Mouse (Mus musculus) midbrain, embryonic 15.5 days (tissue): Measurements from ENCODE around the gene Resf1. TPM values are rescaled to one million over a fixed set of nuclear protein-coding genes. Genes with fewer than 3 reads are reported as not detected.
"Not testable (repeated sequence)": the region's sequence is repeated elsewhere in the genome, so short reads cannot be mapped to it uniquely, and the experiment has no call there.

ENCODE experiments used
- ATAC-seq: fragments of 200-750 bp; cut with Nextera tagmentation; replicated peaks from 2 replicates; pipeline ENCODE4 v1.8.0; 2017; ENCODE audit warnings: moderate TSS enrichment
- H3K27ac ChIP-seq: fragments of 300-500 bp; sonication (generic); 2 replicates; pipeline ENCODE4 v1.5.1; 2015; ENCODE audit warnings: mild to moderate bottlenecking, inconsistent platforms
- H3K27me3 ChIP-seq: fragments of 300-500 bp; sonication (generic); replicated peaks from 2 replicates; pipeline ENCODE4 v1.6.1; 2015; ENCODE audit warnings: inconsistent platforms
- H3K36me3 ChIP-seq: fragments of 300-500 bp; sonication (generic); replicated peaks from 2 replicates; pipeline ENCODE4 v1.6.1; 2015; ENCODE audit warnings: inconsistent platforms
- H3K4me1 ChIP-seq: fragments of 300-500 bp; sonication (generic); 2 replicates; pipeline ENCODE4 v1.6.1; 2015; ENCODE audit warnings: inconsistent platforms
- H3K4me2 ChIP-seq: fragments of 300-500 bp; sonication (generic); 2 replicates; pipeline ENCODE4 v1.6.1; 2015; ENCODE audit warnings: inconsistent platforms, mild to moderate bottlenecking, moderate library complexity
- H3K4me3 ChIP-seq: fragments of 300-500 bp; sonication (generic); 2 replicates; pipeline ENCODE4 v1.5.1; 2015; ENCODE audit warnings: mild to moderate bottlenecking, inconsistent platforms
- H3K9ac ChIP-seq: fragments of 300-500 bp; sonication (generic); 2 replicates; pipeline ENCODE4 v1.6.1; 2015; ENCODE audit warnings: mild to moderate bottlenecking, inconsistent platforms
- H3K9me3 ChIP-seq: fragments of 300-500 bp; sonication (generic); 2 replicates; pipeline ENCODE4 v1.6.1; 2016; ENCODE audit warnings: inconsistent platforms
- WGBS: fragments of 180-500 bp; shearing (Covaris S2); methylation state at CpG from one replicate; pipeline ENCODE4 v1.1.7; 2015; ENCODE audit warnings: mixed read lengths; 5-methylcytosine and 5-hydroxymethylcytosine counted together
- polyA plus RNA-seq: library from polyadenylated mRNA; unstranded; fragments of >200 nt; fragmentation: Nextera tagmentation; extraction: Ambion mirVana; gene quantifications from 2 replicates; pipeline ENCODE4 v1.2.1, GENCODE M21; 2015

The Resf1 gene
- polyA plus RNA-seq, 1 experiment from 2014 or later, result 34.8 TPM

GRCm38 (mm10) chr6:149354826-149355495 is 45.7 kb downstream of the Resf1 start:
- H3K9ac ChIP-seq, result no peak overlapping the region
- H3K4me1 ChIP-seq, result no peaks in the 10 kb centered on the region
- H3K27ac ChIP-seq, result no peak overlapping the region
- no peak overlapping the region for H3K4me2 ChIP-seq
- no peaks in the 10 kb centered on the region for H3K36me3 ChIP-seq
- no peaks in the 10 kb centered on the region for H3K27me3 ChIP-seq
- ATAC-seq, result no peak
- H3K9me3 ChIP-seq, result no peaks in the 10 kb centered on the region
- H3K4me3 ChIP-seq, result no peak overlapping the region
- WGBS, result 44% methylated on average over 4 of the region's 4 CpGs

- H3K4me1 ChIP-seq, H3K9me3 ChIP-seq, H3K27me3 ChIP-seq, H3K9ac ChIP-seq, H3K36me3 ChIP-seq, H3K4me3 ChIP-seq, H3K27ac ChIP-seq, H3K4me2 ChIP-seq, ATAC-seq: not testable (repeated sequence)
- WGBS, result 96% methylated on average over 4 of the region's 4 CpGs
Measured at GRCm38 (mm10) chr6:149355799-149356198, 46.6 kb downstream of the Resf1 start.

GRCm38 (mm10) chr6:149357155-149357554 is 47.9 kb downstream of the Resf1 start:
- no peak overlapping the region for H3K9ac ChIP-seq
- H3K4me3 ChIP-seq, result no peak overlapping the region
- H3K9me3 ChIP-seq, result no peaks in the 10 kb centered on the region
- no peak overlapping the region for H3K4me2 ChIP-seq
- ATAC-seq, result no peak
- no peaks in the 10 kb centered on the region for H3K4me1 ChIP-seq
- H3K27me3 ChIP-seq, result no peaks in the 10 kb centered on the region
- H3K27ac ChIP-seq, result no peak overlapping the region
- H3K36me3 ChIP-seq, result no peaks in the 10 kb centered on the region

- not testable (repeated sequence) for H3K4me3 ChIP-seq, H3K4me2 ChIP-seq, H3K4me1 ChIP-seq, H3K9me3 ChIP-seq, H3K36me3 ChIP-seq, H3K27ac ChIP-seq, H3K9ac ChIP-seq, H3K27me3 ChIP-seq, ATAC-seq
- 96% methylated on average over 19 of the region's 20 CpGs for WGBS
Measured at GRCm38 (mm10) chr6:149362533-149362932, 53.3 kb downstream of the Resf1 start.

- not testable (repeated sequence) for ATAC-seq, H3K4me1 ChIP-seq, H3K36me3 ChIP-seq, H3K4me2 ChIP-seq, H3K9ac ChIP-seq, H3K9me3 ChIP-seq, H3K27me3 ChIP-seq, H3K27ac ChIP-seq, H3K4me3 ChIP-seq
- WGBS, result 84% methylated on average over 2 of the region's 2 CpGs
Measured at GRCm38 (mm10) chr6:149365975-149366374, 56.8 kb downstream of the Resf1 start.

- ATAC-seq, result no peak
- H3K4me2 ChIP-seq, result no peak overlapping the region
- no peaks in the 10 kb centered on the region for H3K36me3 ChIP-seq
- no peaks in the 10 kb centered on the region for H3K9me3 ChIP-seq
- no peak overlapping the region for H3K9ac ChIP-seq
- WGBS, result 94% methylated on average over 2 of the region's 2 CpGs
- no peak overlapping the region for H3K27ac ChIP-seq
- no peak overlapping the region for H3K4me3 ChIP-seq
- H3K4me1 ChIP-seq, result no peaks in the 10 kb centered on the region
- no peaks in the 10 kb centered on the region for H3K27me3 ChIP-seq
Measured at GRCm38 (mm10) chr6:149366403-149366802, 57.2 kb downstream of the Resf1 start.

- Histone ChIP-seq H3K9me3 (no peaks in the 10 kb centered on the region), H3K27me3 (no peaks in the 10 kb centered on the region), H3K4me1 (no peaks in the 10 kb centered on the region), H3K36me3 (no peaks in the 10 kb centered on the region), H3K9ac (no peak overlapping the region), H3K4me2 (no peak overlapping the region), H3K4me3 (no peak overlapping the region), H3K27ac (no peak overlapping the region)
- 62% methylated on average over 2 of the region's 2 CpGs for WGBS
- no peak for ATAC-seq
Measured at GRCm38 (mm10) chr6:149374986-149375457, 65.8 kb downstream of the Resf1 start.

- Histone ChIP-seq H3K9me3 (no peaks in the 10 kb centered on the region), H3K4me1 (no peaks in the 10 kb centered on the region), H3K27ac (no peak overlapping the region), H3K4me3 (no peak overlapping the region), H3K36me3 (no peaks in the 10 kb centered on the region), H3K4me2 (no peak overlapping the region), H3K9ac (no peak overlapping the region), H3K27me3 (no peaks in the 10 kb centered on the region)
- 85% methylated on average over 2 of the region's 2 CpGs for WGBS
- no peak for ATAC-seq
Measured at GRCm38 (mm10) chr6:149383531-149383930, 74.3 kb downstream of the Resf1 start.

Other genes starting within 250 kb of the Resf1 start
- 13.8 and 16.3 TPM in 2 replicates for gene Dennd5b, start 207.7 kb upstream of the Resf1 start, polyA plus RNA-seq
- gene Gm10203, start 179.2 kb upstream of the Resf1 start, polyA plus RNA-seq, result not detected in 2 replicates
- gene Etfbkmt, start 169.6 kb upstream of the Resf1 start, polyA plus RNA-seq, result 6.8 and 9.8 TPM in 2 replicates
- 104 and 105 TPM in 2 replicates for gene Amn1, start 120.7 kb upstream of the Resf1 start, polyA plus RNA-seq
- 45.9 and 53.6 TPM in 2 replicates for gene Bicd1, start 99.5 kb downstream of the Resf1 start, polyA plus RNA-seq